Mouse (Mus musculus): ENCODE data around the gene Wwox.
"Not testable (repeated sequence)": the region's sequence is repeated elsewhere in the genome, so short reads cannot be mapped to it uniquely, and the experiment has no call there.

Gene Wwox

GRCm38 (mm10) chr8:114801428-114802134, 362.1 kb downstream of the Wwox start:
- no peak for DNase-seq (ENCODE audit: low read depth, low spot score)

DNA sequence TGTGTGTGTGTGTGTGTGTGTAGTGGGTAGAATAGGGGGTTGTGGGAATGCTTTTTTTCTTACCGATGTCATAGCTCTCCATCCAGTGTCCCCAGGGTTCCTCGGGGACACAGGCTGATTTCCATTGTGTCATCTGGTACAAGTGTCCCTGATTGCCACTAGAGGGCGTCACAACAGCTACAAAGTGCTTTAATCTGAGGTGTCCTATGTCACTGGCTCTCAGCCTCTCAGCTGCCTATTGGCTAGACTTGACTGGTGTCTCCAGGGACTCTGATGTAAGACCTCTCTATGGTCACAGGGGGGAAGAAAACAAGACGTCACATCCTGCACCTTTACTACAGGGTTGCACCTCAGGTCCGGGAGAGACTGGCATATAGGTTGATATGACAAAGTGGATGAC, 363.7 kb downstream of the Wwox start:
- no peak for DNase-seq (ENCODE audit: low read depth, low spot score)

DNA sequence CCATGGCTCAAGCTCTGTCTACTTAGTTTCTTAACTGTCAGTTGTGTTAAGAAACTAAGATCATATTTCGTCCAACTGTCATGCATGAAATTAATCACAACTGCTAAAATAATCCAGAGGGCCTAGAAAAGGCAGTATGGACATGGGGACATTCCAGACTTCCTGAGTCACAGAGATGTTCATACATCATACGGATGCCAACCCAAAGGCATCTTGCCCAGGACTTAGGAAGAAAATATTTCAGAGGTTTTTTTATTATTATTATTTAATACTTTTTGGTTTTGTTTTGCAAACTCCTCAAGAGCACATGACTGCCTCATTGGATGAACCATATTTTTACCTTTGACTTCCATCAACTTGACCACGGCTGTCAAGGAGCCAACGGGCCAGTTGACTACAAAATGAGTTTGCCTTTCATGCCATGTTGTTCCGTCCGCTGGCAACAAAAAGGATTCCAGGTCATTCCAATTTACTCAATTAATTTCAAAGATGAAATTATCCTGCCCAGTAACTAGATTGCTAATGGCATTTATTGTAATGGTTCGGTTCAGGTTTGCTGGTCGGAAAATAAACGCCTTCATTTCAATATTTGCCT, 367.5 kb downstream of the Wwox start:
- no peak for DNase-seq (ENCODE audit: low read depth, low spot score)

- no peak for DNase-seq (ENCODE audit: low read depth, low spot score)
Measured at GRCm38 (mm10) chr8:114807676-114808426, 368.4 kb downstream of the Wwox start.

- DNase-seq (ENCODE audit: low read depth, low spot score), result no peak
Measured at GRCm38 (mm10) chr8:114810470-114810869, 371.0 kb downstream of the Wwox start.

DNA sequence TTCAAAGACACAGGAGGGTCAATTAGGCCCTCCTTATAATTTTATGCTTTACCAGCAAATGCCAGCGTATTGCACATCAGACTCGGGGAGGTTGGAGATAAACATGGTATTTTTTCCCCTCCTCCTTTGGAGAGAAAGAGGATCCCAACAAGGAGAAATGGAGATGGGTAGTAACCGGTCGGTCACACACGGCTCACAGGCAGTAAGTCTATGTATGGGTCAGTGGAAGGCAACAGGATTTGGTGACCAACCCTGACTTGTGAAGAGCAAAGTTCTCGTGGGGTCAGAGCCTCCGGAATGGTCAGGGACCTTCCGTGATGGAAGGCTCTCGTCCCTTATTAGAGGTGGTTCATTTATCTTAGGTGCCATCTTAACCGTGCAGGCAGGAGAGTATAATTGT, 374.4 kb downstream of the Wwox start:
- DNase-seq (ENCODE audit: low read depth, low spot score), result no peak

DNA sequence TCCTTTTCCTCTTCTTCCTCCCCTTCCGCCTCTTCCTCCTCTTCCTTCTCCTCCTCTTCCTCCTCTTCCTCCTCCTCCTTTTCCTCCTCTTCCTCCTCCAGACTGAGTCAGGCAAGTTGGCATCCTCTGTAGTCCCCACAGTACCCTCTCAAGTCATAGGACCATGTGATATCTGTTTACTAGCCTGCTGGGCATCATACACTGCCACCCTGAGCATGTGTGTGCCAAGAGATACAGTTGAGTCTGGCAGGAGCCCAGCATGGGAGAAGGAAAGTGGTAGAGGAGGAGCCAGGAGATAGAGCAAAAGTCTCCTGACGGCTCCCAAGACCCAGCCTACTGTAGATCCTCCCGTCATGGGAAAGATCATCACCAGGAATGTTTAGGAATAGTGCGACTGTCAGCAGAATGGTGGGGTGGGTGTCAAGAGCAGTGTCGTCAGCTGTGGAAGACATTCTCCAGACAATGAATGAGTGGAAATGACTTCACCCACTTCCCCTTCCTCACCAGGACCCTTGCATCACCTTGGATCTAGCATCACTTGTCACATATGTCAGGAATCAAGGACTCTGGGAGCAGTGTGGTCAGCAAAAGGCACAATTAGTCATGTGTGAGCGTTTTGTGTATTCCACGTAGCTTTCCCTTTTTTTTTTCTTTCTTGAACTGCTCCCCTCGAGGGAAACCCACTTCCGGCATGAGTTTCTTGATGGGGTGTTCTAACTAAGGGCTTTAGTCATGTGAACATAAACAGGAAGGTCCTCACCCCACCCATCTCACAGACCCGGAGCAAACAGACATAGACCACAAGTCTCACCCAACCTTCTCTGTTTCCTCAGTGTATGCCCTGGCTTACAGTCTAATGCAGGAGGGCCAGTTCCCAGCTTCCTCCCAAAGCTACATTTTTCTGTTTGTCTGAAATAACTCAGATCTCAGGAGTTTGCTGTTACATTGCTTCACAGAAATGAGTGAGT, 375.6 kb downstream of the Wwox start:
- no peak for DNase-seq (ENCODE audit: low read depth, low spot score)

DNA sequence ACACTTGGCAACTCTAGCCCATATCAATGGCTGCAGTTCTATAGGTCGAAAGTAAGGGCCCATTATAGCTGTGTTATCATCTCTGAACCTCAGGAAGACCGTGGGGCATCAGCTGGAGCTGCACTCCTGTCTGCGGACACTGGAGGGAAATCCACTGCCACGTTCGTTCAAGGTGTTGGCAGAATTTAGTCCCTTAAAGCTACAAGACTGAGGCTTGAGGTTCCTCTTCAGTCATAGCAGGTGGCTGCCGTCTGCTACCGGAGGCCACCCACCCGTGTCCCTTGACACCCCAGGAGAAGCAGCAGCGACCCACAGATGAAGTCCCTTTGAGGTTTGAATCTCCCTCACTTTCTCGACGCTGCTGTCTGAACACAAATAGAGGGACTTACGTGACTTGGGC, 376.9 kb downstream of the Wwox start:
- DNase-seq (ENCODE audit: low read depth, low spot score), result no peak

DNA sequence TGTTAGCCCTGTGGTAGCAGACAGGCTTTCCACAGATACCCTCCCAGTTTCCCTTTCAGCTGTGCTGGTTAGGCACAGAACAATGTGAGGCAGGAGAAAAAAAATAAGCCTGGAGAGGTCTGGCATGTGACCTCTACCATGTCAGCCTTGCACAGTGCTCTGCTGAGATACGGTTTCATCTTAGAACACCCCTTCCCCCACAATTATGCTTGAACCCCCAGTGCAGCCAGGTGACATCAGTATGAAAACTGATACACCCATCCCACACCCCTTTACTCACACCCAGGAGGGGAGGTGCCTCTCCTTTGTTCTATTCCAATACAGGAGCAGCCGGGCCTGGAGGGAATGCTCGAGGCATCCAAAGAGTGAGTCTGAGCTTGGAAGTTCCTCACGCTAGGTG, 377.5 kb downstream of the Wwox start:
- no peak for DNase-seq (ENCODE audit: low read depth, low spot score)

DNA sequence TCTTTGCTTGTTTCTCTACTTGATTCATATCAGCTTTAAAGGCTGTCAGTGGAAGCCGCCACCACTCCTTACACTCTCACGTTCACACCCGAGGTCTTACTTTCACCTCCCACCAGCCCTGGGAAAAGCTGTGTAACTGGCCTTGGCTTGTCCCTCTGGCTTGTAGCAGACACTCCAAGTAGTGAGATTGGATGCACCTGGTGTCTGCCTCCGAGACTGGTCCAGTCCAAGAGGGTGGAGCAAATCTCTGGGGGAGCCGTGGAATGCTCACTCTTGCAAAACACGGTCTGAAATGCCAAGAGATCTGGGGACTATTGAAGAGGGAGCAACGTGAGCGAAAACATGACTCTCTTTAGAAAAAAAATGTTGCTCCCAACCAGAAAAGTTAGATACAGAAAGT, 382.1 kb downstream of the Wwox start:
- DNase-seq (ENCODE audit: low read depth, low spot score), result no peak

DNA sequence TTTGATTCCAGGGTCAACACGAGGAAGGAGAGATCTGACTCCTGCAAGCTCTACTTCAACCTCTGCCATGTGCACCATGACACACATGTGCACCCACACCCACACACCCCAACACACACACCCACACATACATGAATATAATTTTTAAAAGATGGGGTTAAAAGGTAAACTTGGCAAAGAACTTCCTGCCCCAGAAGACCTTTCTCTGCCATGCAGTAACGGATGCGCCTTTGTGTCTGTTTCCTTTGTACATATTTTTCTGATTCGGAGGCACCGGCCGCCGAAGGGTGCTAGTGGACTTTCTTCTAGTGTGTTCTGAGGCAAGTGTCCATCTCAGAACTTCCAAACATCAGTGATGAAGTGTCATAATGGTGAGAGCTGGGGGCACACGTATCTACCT, 386.0 kb downstream of the Wwox start:
- no peak for DNase-seq (ENCODE audit: low read depth, low spot score)

DNA sequence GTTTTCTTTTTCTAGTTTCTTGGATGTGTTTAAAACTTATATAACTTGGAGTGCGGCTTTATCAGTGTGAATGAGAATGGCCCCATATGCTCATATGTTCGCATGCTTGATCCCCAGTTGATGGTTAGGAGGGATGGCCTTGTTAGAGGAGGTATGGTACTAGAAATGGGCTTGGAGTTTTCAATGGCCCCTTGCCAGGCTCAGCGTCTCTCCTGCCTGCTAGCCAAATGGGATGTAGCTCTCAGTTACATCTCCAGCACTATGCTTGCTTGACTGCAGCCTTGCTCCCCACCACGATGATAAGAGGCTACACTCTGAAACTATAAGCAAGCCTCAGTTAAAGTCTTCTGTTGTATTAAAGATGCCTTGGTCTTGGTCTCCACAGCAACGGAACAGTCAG, 387.5 kb downstream of the Wwox start:
- DNase-seq (ENCODE audit: low read depth, low spot score), result no peak

DNA sequence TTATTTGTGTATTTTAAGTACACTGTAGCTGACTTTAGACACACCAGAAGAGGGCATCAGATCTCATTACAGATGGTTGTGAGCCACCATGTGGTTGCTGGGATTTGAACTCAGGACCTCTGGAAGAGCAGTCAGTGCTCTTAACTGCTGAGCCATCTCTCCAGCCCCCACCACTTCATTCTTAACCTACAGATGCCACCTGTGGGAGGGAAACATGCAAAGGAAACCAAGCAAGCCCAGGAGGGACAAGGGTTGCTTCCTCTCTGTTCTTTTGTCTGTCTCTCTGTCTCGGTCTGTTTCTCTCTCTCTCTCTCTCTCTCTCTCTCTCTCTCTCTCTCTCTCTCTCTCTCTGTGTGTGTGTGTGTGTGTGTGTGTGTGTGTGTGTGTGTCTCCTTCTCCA, 388.4 kb downstream of the Wwox start:
- DNase-seq (ENCODE audit: low read depth, low spot score), result not testable (repeated sequence)

DNA sequence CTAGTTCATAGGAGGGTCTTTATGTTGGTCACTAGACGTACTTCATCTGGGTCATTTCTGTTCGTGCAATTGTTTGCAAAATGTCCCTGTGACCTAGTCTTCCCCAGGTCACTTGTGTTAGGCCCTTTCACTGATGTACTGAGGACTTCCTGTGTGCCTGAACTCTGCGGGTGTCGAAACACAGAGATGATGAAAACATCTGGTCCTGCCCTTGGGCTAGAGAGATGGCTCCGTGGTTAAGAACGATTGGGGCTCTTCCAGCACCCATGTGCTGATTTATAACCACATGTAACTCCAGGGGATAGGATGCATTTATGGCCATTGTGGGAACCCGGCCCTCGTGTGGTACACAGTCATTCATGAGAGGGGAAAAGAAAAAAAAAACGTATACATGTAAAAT, 392.1 kb downstream of the Wwox start:
- no peak for DNase-seq (ENCODE audit: low read depth, low spot score)

- no peak for DNase-seq (ENCODE audit: low read depth, low spot score)
Measured at GRCm38 (mm10) chr8:114832251-114832774, 392.9 kb downstream of the Wwox start.

DNA sequence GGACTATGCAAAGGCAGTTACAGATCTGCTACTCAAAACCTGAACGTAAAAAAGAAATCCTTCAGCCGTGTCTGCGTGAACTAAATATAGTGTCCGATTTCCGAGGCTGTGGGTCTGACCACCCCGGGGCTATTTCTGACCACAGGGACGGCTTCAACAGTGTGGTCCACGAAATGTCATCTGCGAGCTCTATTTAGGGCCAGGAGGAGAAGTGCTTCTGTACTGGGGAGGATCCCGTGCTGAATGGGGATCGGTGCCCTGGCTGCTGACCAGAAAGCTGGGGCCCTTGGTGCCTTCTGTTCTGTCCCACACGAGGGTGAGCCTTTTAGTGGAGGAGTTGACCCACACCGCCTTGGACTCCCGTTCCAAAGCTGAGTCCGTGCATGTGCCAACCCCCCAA, 395.3 kb downstream of the Wwox start:
- no peak for DNase-seq (ENCODE audit: low read depth, low spot score)

DNA sequence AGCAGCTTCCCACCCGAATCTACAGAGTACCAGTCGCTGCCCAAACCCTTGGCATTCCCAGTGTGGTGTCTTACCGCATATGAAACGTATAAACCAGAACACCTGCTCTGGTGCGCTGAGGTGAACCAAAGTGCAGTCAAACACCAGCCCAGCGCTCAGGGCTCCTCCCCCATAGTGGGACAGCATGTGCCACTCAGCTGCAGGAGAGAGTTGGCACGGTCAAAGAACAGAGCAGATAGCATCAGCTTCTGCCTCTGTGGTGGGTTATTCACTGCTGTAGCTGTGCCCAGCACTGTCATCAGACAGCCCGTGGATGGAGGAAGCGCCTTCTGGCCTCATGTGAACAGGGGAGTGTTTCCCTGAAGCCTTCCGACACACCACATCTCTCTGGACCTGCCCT, 400.5 kb downstream of the Wwox start:
- DNase-seq (ENCODE audit: low read depth, low spot score), result no peak

DNA sequence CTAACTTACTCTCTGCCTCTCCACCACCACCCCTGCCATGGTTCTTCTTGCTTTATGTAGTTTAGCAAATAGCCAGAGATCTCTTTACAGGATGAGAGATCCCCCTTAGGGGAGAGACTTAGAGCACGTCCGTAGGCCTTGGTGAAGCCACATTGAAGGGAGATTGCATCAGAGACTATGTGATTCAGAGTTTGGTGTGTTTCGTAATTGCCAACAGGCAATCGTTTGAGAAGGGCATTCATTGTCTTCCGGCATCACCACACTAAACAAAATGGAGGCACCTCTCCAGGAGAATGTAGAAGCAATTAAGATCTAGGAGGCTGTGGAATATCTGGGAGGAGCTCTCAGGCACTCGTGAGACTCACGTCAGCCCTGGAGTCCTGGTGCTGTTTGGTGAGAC, 408.2 kb downstream of the Wwox start:
- DNase-seq (ENCODE audit: low read depth, low spot score), result no peak

GRCm38 (mm10) chr8:114849461-114849860, 410.0 kb downstream of the Wwox start:
- no peak for DNase-seq (ENCODE audit: low read depth, low spot score)

GRCm38 (mm10) chr8:114850014-114850870, 410.8 kb downstream of the Wwox start:
- DNase-seq (ENCODE audit: low read depth, low spot score), result no peak

DNA sequence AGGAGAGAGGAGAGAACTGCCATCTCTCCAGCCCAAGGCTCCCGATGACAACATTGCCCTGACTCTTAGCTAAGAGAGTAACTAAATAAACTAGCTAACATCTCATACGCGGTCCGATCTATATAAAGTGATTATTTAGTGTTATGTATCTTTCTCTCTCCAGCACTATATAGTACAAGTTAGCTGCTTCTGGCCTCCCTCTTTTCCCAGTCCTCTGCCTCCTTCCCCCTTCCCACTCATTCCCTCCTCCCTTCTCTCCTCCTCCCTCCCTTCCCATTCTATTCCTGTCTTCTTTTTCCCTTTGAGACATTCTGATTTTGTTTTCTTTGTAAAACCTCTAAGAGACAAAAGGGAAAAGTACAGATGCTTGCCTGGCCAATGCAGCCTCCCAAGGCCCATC, 414.3 kb downstream of the Wwox start:
- DNase-seq (ENCODE audit: low read depth, low spot score), result no peak

Data from c-Kit-negative CD71-positive TER-119-positive erythroid progenitor cells, embryonic 14.5 days (primary cell).